Mouse (Mus musculus) kidney, adult 2 months (tissue): ENCODE measurements around the gene Copz2. TPM values are rescaled to one million over a fixed set of nuclear protein-coding genes. Genes with fewer than 3 reads are reported as not detected.

ENCODE experiments used
- DNase-seq: peaks from one replicate; pipeline ENCODE4 v3.0.0; 2021
- H3K27ac ChIP-seq: fragments of 200-500 bp; 2 replicates; pipeline ENCODE4 v1.5.1; 2012; ENCODE audit warnings: low read depth, low read length, control low read depth, inconsistent platforms; ENCODE audit not compliant: insufficient read depth
- H3K27me3 ChIP-seq: fragments of 200-500 bp; replicated peaks from 2 replicates; pipeline ENCODE4 v1.6.1; 2012; ENCODE audit warnings: mild to moderate bottlenecking, moderate library complexity, low read length, inconsistent platforms; ENCODE audit not compliant: control insufficient read depth, insufficient read depth
- H3K36me3 ChIP-seq: fragments of 200-500 bp; 2 replicates; pipeline ENCODE4 v1.6.1; 2012; ENCODE audit warnings: mild to moderate bottlenecking, moderate library complexity, low read length, inconsistent platforms; ENCODE audit not compliant: control insufficient read depth, insufficient read depth
- H3K4me1 ChIP-seq: fragments of 200-500 bp; 2 replicates; pipeline ENCODE4 v1.6.1; 2011; ENCODE audit warnings: low read length; ENCODE audit not compliant: control insufficient read depth, insufficient read depth
- H3K4me3 ChIP-seq: fragments of 200-500 bp; 2 replicates; pipeline ENCODE4 v1.5.1; 2011; ENCODE audit warnings: mild to moderate bottlenecking, low read depth, low read length, control low read depth; ENCODE audit not compliant: insufficient read depth
- CTCF ChIP-seq: fragments of 200-500 bp; conservative IDR thresholded peaks from 2 replicates; pipeline ENCODE4 v1.5.1; 2011; ENCODE audit warnings: low read depth, mild to moderate bottlenecking, control low read depth, low read length, moderate library complexity, mixed read lengths; ENCODE audit not compliant: insufficient read depth, insufficient read length
- POLR2A ChIP-seq: fragments of 200-500 bp; IDR thresholded peaks from one replicate; pipeline ENCODE4 v1.6.1; 2011; ENCODE audit warnings: low read depth, low read length, control low read depth
- WGBS: fragments of 180-500 bp; shearing (Covaris S2); methylation state at CpG from one replicate; pipeline ENCODE4 v1.1.7; 2018; 5-methylcytosine and 5-hydroxymethylcytosine counted together
- polyA plus RNA-seq: library from polyadenylated mRNA; depleted of rRNA; stranded (reverse); fragments of >200 nt; gene quantifications from 2 replicates; pipeline ENCODE4 v1.2.3, GENCODE M21; 2012

Copz2 gene
- polyA plus RNA-seq, 1 experiment, result 61.6 TPM

DNA sequence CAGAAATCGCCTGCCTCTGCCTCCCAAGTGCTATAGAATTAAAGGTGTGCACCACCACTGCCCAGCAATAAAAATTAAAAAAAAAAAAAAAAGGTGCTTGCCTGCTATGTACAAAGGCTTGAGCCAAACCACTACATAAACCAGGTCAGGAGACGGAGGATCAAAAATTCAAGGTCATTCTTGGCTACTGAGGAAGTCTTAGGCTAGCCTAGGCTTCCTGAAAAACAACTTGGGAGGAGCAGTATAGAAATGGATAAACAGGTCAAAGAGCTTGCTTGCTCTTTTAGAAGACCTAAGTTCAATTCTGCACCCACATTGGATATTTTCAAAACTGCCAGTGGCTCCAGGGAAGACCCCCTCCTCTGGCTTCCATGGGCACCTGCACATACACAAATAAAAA lies 35.2 kb upstream of the Copz2 start:
- no peaks in the 10 kb centered on the region for H3K4me1 ChIP-seq
- no peak for TF ChIP-seq POLR2A
- no peak for TF ChIP-seq CTCF
- no peak overlapping the region for H3K27ac ChIP-seq
- no peaks in the 10 kb centered on the region for H3K27me3 ChIP-seq
- peaks cover 5% of the 10 kb centered on the region for H3K36me3 ChIP-seq
- no peak for DNase-seq
- no peak overlapping the region for H3K4me3 ChIP-seq
- 65% methylated on average over 2 of the region's 2 CpGs for WGBS

DNA sequence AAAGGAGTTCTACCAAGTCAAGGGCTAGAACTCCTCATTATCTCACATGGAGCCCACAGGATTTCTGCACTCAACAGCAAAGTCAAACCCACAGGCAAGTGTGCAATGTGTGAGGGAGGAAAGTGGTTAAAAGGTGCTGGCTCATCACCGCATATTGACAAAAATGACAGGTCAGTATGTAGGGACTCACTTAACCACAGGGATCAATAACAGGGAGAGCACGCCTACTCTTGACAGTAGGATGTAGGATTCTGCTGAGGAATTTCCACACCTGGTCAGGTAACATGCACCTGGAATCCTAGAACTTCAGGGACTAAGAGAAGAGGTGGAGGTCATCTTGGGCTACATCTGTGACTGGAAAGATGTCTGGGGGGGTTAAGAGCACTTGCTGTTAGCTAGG lies 33.8 kb upstream of the Copz2 start:
- 99% methylated on average over 2 of the region's 2 CpGs for WGBS
- DNase-seq, result no peak
- H3K27ac ChIP-seq, result no peak overlapping the region
- no peaks in the 10 kb centered on the region for H3K27me3 ChIP-seq
- no peak for TF ChIP-seq CTCF
- TF ChIP-seq POLR2A, result no peak
- peaks cover 5% of the 10 kb centered on the region for H3K36me3 ChIP-seq
- no peak overlapping the region for H3K4me3 ChIP-seq
- H3K4me1 ChIP-seq, result no peaks in the 10 kb centered on the region

DNA sequence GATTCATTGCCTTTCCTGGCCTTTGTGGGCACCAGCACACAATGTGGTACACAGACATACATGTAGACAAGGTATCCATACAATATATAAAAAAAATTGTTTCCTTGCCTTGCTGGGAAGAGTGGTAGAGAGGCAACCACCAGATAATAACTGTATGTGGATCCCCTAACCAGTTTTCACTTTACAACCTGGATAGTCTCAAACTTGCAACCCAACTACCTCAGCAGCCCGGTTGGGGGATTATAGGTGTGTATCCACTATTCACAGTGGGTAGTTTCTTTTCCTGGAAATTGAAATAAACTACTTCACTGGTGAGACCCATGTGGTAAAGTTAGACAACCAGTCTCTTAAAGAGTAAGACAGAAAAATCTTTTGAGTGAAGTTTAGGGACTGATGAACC lies 33.2 kb upstream of the Copz2 start:
- no peaks in the 10 kb centered on the region for H3K27me3 ChIP-seq
- peaks cover 5% of the 10 kb centered on the region for H3K36me3 ChIP-seq
- no peak overlapping the region for H3K27ac ChIP-seq
- TF ChIP-seq CTCF, result no peak
- no peak for TF ChIP-seq POLR2A
- DNase-seq, result no peak
- no peak overlapping the region for H3K4me3 ChIP-seq
- WGBS, result 92% methylated on average over 1 of the region's 1 CpGs
- no peaks in the 10 kb centered on the region for H3K4me1 ChIP-seq

DNA sequence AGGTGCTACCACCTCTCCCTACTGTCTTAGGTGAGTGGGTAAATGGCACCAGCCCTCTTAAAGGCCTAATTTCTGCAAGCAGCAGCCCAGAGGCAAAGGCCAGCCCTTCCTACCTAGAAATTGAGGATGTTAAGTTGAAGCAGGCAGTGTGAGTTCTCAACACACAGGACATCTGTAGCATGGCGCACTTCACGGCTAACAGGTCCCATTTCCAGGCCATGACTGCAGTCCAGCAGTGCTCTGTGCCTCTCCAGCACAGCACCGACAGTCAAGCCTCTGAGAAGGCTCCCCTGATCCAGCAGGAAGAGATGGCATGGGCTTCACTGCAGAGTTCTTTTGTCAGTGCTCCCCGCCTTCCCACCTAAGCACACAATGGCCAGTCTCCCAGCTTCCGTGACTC lies 32.7 kb upstream of the Copz2 start:
- Histone ChIP-seq H3K36me3 (peaks cover 5% of the 10 kb centered on the region), H3K4me1 (peaks cover under 1% of the 10 kb centered on the region; the same call in 1 of the 2 replicates), H3K27ac (no peak overlapping the region), H3K27me3 (no peaks in the 10 kb centered on the region), H3K4me3 (no peak overlapping the region)
- TF ChIP-seq POLR2A (no peak), CTCF (no peak)
- WGBS, result 85% methylated on average over 5 of the region's 5 CpGs
- no peak for DNase-seq

DNA sequence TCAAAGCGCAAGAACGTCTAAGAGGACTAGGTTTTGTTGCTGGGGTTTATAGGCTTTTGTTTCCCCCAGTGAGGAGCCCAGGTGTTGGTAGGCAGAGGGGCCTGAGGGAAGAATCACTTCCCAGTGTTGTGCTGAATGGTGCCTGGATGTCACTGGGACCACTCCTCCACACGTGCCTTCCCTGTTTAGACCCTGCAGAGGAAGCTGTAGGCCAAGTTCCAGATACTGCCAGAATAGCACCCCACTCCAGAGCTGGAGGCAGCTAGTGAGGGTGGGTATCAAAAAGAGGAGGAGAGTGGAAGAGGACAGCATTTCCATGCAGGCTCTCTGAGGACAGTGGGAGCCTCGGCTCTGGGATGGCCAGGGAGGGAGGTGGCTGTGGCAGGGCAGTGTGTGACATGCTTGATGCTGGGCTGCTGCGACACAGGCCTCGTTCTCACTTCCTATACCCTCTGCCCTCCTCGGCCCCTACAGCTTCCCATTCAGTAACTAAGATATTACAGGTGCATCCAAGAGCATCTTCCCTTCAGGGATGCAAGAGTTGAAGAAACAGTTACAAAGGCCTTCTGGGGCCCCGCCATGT lies 31.5 kb upstream of the Copz2 start:
- 76% methylated on average over 8 of the region's 8 CpGs for WGBS
- Histone ChIP-seq H3K4me3 (no peak overlapping the region), H3K36me3 (peaks cover 5% of the 10 kb centered on the region), H3K4me1 (peaks cover 13% of the 10 kb centered on the region; the same call in 1 of the 2 replicates), H3K27ac (no peak overlapping the region), H3K27me3 (no peaks in the 10 kb centered on the region)
- no peak for TF ChIP-seq CTCF
- DNase-seq, result no peak

DNA sequence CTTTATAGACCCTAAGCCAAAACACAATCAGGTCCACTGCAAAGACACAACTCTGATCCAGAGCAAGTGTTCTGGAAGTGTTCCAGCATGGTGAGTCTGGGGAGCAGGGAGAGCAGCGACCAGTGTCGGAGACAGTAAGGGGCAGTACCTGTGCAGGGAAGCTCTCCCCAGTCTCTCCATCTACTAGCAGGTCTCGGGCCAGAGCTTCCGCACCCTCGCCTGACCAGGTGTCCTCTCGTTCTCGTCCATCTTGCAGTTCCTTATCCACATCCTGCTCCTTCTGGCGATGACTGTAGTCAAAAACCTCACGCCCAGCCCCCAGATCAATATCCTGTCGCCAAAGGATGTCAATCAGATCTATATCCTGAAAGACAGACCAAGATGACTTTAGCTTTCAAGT lies 27.7 kb upstream of the Copz2 start:
- H3K27me3 ChIP-seq, result no peaks in the 10 kb centered on the region
- H3K4me3 ChIP-seq, result no peak overlapping the region
- H3K27ac ChIP-seq, result no peak overlapping the region
- TF ChIP-seq POLR2A, result no peak
- no peak for TF ChIP-seq CTCF
- peaks cover 3% of the 10 kb centered on the region; the same call in 1 of the 2 replicates for H3K36me3 ChIP-seq
- DNase-seq, result no peak
- 84% methylated on average over 10 of the region's 10 CpGs for WGBS
- peaks cover 32% of the 10 kb centered on the region for H3K4me1 ChIP-seq

DNA sequence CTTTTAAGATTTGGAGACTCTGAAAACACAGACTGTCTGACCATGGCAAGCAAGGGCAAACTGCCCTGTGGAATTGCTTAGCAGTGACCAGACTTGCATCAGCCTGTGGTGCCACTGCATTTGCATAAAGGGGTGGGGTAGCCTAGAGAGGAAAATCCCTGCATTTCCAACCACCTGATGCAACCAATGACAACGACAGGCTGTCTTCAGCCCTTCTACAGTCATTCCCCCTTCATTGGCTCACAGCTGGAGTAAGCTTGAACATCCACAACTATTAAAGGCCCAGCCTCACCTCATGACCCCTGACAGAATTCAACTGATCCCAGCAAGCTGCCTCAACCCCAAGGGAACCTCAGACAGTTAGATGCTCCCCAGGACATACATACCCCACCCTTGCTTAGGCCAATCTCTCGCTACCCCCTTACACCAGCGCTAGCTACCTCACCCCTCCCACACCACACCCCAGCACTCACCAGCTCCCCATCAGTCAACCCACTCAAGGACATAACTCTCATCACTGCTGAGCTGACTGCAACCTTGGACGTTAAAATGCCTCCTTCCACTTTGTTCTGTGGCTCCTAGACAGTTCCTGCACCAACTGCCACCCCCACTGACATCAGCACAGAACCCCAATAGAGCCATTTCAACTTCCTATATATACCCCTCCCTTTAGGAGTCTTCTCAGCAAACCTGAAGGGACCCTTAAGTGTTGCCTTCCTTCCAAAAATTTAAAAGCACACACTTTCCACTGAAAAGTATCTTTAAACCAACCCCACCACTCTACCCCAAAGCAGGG lies 26.8 kb upstream of the Copz2 start:
- peaks cover 37% of the 10 kb centered on the region for H3K4me1 ChIP-seq
- no peaks in the 10 kb centered on the region; the same call in 1 of the 2 replicates for H3K36me3 ChIP-seq
- H3K4me3 ChIP-seq, result peak overlapping the region; percentile 54
- H3K27me3 ChIP-seq, result no peaks in the 10 kb centered on the region
- 37% methylated on average over 4 of the region's 4 CpGs for WGBS
- H3K27ac ChIP-seq, result peak overlapping the region; percentile 33; the same call in 1 of the 2 replicates
- peak; percentile 51 for DNase-seq
- TF ChIP-seq CTCF (no peak), POLR2A (no peak)
